Mouse (Mus musculus): ENCODE data around the gene Klf7.

DNA sequence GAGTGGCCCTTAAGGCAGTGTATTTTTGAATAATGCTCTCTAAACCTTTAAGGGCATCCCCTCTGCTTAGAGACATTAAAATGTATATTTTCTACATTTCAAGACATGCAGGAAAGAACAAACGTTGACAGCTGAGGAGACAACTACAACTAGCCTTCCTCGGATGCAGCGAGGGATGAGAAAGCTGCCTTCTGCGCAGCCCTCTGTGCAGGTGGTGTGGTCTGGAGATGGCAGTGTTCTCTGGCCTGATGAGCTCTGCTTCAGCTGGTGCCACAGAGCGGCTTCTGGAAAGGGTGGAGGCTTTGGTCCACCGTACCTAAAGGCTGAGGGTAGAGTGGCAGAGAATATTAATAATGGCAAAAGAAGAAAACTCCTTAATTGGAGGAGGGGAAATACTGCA, 120.0 kb downstream of the Klf7 start:
- TF ChIP-seq POLR2A (IDR thresholded peaks at IDR 0.05; ENCODE audit: extremely low read depth, insufficient read depth, low read length) (no peak), CTCF (IDR thresholded peaks at IDR 0.05; ENCODE audit: extremely low read depth, insufficient read depth, low read length) (no peak)

Data from cortical plate, adult 2 months (tissue).